Mouse (Mus musculus): ENCODE data around the gene Gpr87.

DNA sequence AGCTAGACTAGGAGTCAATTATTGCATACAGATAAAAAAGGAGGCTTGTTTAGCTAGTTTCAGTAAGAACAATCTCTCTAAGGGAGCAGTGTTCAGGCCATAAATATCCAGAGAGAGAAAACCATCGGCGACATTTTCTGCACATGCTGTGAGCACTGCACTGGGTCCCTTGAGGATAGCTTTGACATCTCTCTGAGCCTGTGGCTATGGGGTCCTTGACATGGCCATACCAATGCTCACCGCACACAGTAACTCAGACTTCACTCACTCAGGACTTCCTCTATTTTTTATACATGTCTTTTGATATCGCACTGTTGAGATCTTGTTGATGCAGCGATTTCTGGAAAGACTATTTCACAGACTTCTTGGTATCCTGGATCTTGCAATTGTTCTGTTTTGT, 37.9 kb downstream of the Gpr87 start:
- TF ChIP-seq CTCF (IDR thresholded peaks at IDR 0.05; ENCODE audit: extremely low read depth, insufficient read depth, low read length) (no peak), POLR2A (IDR thresholded peaks at IDR 0.05; ENCODE audit: extremely low read depth, insufficient read depth, low read length) (no peak)

Measured in cortical plate, adult 2 months (tissue).